In the genomic region with DNA sequence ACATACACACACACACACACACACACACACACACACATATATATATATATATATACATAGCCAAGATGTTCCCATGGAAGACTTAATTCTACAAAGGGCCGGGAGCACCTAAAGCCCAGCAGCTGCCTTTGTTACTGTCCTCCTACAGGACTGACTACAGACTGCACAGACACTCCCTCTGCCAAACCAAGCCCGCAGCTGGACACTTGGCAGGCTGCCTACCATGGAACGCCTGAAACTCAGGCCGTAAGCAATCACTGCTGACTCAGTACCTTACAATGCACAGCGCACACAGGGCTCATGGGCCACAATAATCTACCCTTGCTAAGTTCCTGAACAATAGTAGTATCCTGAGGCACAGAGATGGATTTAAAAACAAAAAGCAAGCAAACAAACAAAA, we compare ENCODE assay signal across 8 mouse cellular contexts.
A peak's percentile ranks its signal among the peaks of the same experiment; 100 is the strongest.
DNase-seq lines count a peak whose midpoint lies in the region; ATAC-seq and TF ChIP-seq lines count a peak whose summit lies in the region.

No protein-coding gene starts in this region.

- H3K4me3 ChIP-seq in hindbrain, postnatal 0 days (ENCODE audit: low read length): no peak overlapping the region
- no peak overlapping the region for H3K4me3 ChIP-seq in midbrain, embryonic 14.5 days (replicated peaks; ENCODE audit: low read depth, low read length)

- TF ChIP-seq CTCF in hindbrain, postnatal 0 days (IDR thresholded peaks at IDR 0.05; ENCODE audit: low read depth): peak; percentile 41; the same call in 1 of the 2 replicates

- no peak overlapping the region for H3K4me2 ChIP-seq in hindbrain, postnatal 0 days (ENCODE audit: low read depth, low read length)
- no peak overlapping the region for H3K4me2 ChIP-seq in midbrain, embryonic 14.5 days (ENCODE audit: low read length)

- H3K27ac ChIP-seq in hindbrain, postnatal 0 days: no peak overlapping the region
- H3K27ac ChIP-seq in midbrain, embryonic 14.5 days (replicated peaks; ENCODE audit: low read depth, low read length): no peak overlapping the region

- no peak overlapping the region for H3K9ac ChIP-seq in hindbrain, postnatal 0 days (replicated peaks; ENCODE audit: low read length)
- H3K9ac ChIP-seq in midbrain, embryonic 14.5 days (replicated peaks; ENCODE audit: low read length): no peak overlapping the region

- H3K36me3 ChIP-seq in hindbrain, postnatal 0 days (ENCODE audit: insufficient read depth, low read length): no peaks in the 10 kb centered on the region
- no peaks in the 10 kb centered on the region for H3K36me3 ChIP-seq in midbrain, embryonic 14.5 days (ENCODE audit: control insufficient read depth, insufficient read depth, low read length)

- no peaks in the 10 kb centered on the region for H3K27me3 ChIP-seq in hindbrain, postnatal 0 days (ENCODE audit: insufficient read depth, low read length)
- H3K27me3 ChIP-seq in midbrain, embryonic 14.5 days (ENCODE audit: control insufficient read depth, insufficient read depth, low read length): no peaks in the 10 kb centered on the region

- WGBS in hindbrain, postnatal 0 days: 11% methylated on average over 5 of the region's 5 CpGs
- 29% methylated on average over 5 of the region's 5 CpGs for WGBS in midbrain, embryonic 14.5 days

- no peaks in the 10 kb centered on the region for H3K9me3 ChIP-seq in hindbrain, postnatal 0 days (ENCODE audit: low read length)
- no peaks in the 10 kb centered on the region for H3K9me3 ChIP-seq in midbrain, embryonic 14.5 days (ENCODE audit: control insufficient read depth, low read length)

- DNase-seq in Muller cell, postnatal 12 days (ENCODE audit: inconsistent ontology term): peak; percentile 91
- DNase-seq in cerebellum, adult 11-12 months: peak; percentile 81
- DNase-seq in gastrocnemius, postnatal 10 days: peak; percentile 86
- DNase-seq in hindbrain, postnatal 0 days (ENCODE audit: low spot score): peak; percentile 85
- DNase-seq in layer of hippocampus, postnatal 36 days: peak; percentile 56 to 61
- peak; percentile 84 for DNase-seq in midbrain, embryonic 14.5 days
- peak; percentile 28 for DNase-seq in telencephalon, adult 2 months (ENCODE audit: low read depth, low spot score)

- ATAC-seq in hindbrain, postnatal 0 days: peak; percentile 87
- ATAC-seq in midbrain, embryonic 14.5 days (ENCODE audit: low FRiP score, low TSS enrichment): peak; percentile 77
- no peak for ATAC-seq in monocyte, adult 5-6 weeks (replicated peaks; ENCODE audit: insufficient number of reproducible peaks, low FRiP score, low TSS enrichment, poor library complexity, severe bottlenecking)

- H3K4me1 ChIP-seq in hindbrain, postnatal 0 days (ENCODE audit: insufficient read depth, low read length): no peaks in the 10 kb centered on the region
- H3K4me1 ChIP-seq in midbrain, embryonic 14.5 days (ENCODE audit: control insufficient read depth, insufficient read depth, low read length): peaks cover 13% of the 10 kb centered on the region; the same call in 1 of the 2 replicates

Comparison
In these comparisons a context has a peak if more than half of its experiments do, and no peak if none do; other contexts are left out.
1. DNase-seq: peak in every context shown above with its lines; median percentile 91 in Muller cell, postnatal 12 days; 86 in gastrocnemius, postnatal 10 days; 85 in hindbrain, postnatal 0 days; 84 in midbrain, embryonic 14.5 days; 81 in cerebellum, adult 11-12 months; 58 in layer of hippocampus, postnatal 36 days; 28 in telencephalon, adult 2 months.